Mouse (Mus musculus) cerebellum, postnatal 4 days (tissue): Measurements from ENCODE around the gene Psd.

Experiments
- DNase-seq, 2 experiments: peaks; one replicate each; pipeline ENCODE4 v3.0.0; 2022; ENCODE audit warnings: low spot score in 2 of 2, mixed read lengths in 1 of 2

Gene Psd

DNA sequence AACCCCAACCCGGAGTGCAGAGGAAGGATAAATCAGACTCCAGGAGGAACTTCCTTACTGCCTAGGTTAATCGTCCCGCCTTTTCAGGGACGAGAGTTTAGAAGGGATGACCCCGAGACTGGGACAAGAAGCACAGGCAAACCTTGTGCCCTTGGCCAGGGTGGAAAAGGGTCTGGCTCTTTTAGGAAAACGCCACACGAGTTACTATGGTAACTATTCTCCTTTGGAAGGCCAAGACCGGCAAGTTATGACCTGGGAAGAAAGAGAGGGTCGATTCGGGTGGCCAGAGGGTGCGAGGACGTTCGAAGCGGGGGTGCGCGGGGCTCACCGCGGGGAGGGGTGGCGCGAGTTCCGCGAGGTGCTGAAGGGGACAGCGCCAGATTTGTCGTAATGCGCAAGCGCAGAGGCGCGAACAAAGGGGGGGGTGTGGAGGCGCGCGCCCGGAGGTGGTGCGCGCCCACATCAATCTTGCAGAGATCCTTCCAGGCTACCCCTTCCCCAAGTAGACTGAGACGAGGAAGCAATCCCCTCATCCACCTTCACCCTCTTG is at the start of gene Psd:
TSS of gene Psd (minus strand) at position 401 of the 550 bp plus-strand sequence.
- peak in 1 of 2 experiments; percentile 74 for DNase-seq

DNA sequence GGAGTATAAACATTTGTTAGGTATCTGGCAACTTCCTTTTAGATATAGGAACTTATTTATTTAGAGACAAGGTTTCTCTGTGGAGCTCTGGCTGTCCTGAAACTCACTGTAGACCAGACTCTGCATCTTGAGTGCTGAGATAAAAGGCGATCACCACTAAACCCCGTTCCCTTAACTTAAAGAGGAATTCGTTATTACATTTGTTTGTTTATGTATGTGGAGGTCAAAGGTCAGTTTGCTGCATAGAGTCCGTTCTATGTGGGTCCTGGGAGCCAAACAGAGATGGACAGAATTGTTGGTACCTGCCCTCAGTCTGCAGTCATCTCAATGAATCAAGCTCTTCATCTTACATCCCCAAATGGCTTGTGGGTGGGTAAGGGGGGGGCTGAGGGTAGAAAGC is 48.9 kb upstream of the Psd start:
- DNase-seq: no peak

GRCm38 (mm10) chr19:46375489-46375888 is 48.5 kb upstream of the Psd start:
- peak in 1 of 2 experiments; percentile 38 for DNase-seq

DNA sequence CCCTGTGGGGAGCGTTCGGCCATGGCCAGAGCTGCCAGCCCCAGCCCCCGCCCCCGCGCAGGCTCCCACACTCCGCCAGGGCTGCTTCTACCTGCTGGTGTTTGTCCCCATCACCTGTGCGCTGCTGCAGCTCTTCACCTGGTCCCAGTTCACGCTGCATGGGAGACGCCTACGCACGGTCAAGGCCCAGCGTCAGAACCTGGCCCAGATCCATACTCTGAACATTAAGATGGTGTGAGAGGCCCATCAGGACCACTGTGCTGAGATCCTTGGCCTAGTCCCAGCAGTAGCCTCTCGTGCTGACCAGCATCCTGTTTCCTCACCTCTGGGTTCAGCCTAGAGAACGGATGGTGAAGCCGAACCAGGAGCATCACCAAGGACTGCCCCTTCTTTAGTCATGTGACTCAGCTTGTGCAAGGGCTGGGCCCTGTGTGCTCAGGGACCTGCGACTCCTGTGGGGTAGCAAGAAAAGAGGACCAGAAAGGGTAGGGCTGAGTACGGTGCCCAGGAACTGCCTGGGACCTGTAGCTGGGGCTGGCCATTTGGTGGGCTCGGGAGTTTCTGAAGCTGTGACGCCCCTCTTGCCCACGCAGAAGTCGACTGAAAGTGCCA is 47.6 kb upstream of the Psd start:
- DNase-seq: no peak

DNA sequence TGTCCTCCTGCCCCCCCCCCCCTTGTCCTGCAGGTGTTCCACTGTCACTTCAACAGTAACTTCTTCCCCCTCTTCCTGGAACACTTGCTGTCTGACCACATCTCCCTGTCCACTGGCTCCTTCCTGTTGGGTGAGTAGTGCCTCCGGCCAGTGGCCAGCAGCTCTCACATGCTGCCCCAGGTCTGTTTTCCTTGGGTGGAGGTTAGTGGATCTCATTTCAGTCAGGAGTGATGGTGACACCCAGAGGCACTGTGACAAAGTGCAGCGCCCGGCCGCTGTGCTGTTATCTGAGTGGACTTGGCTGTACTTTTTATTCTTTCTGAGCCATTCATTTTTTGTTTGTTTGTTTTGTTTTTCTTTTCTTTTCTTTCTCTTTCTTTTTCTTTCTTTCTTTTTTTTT is 42.2 kb upstream of the Psd start:
- peak in 1 of 2 experiments; percentile 56 for DNase-seq

- DNase-seq: no peak
Measured at GRCm38 (mm10) chr19:46367798-46368590, 41.0 kb upstream of the Psd start.

DNA sequence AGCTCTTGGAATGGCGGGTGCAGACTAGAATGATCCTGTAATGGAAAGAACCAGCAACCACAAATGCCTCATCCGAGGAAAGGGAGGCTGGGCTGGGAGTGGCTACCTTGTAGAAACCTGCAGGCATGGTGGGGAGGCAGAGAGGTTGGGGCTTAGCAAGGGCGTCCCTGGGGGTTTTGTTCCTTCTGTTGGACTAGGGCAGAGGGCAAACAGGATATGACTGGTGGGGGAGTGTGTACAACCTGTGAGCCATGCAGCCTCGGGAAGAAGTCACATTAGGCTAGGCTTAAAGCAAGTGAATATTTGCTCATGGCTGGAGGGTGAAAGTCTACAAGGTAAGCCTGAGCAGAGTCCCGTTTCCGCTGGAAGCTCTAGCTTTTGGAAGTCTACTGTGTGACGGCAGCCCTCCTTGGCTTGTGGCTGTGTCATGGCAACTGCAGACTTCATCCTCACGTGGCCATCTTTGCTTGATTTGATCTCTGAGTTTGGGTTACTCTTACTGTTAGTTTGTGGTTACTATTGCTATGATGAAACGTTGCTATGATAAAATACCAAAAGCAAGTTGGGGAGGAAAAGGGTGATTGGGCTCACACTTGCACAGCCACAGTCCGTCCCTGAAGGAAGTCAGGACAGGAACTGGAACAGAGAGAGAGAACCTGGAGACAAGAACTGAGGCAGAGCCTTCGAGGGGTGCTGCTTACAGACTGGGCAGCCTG is 36.5 kb upstream of the Psd start:
- no peak for DNase-seq

GRCm38 (mm10) chr19:46362104-46362503 is 35.1 kb upstream of the Psd start:
- no peak for DNase-seq

DNA sequence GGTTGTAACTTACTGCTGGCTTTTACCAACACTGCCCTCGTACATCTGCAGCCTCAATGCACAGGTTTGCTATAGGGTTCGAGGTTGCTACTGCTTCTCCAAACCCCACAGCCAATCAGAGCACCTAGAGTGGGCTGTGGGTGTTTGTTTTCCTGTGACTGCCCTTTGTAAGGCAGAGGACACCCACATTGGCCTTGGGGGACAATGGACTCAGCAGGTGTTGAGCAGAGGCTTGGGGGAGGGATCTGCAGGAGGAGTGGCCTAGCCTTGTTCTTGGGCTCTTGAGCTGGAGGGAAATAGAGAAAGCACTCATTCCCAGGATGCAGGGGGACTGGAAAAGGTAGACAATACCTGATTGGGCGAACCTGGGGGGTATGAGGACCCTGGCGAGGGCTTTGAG is 31.4 kb upstream of the Psd start:
- DNase-seq: no peak

GRCm38 (mm10) chr19:46357344-46358280 is 30.7 kb upstream of the Psd start:
- DNase-seq: no peak

- DNase-seq: peak; percentile 66 to 81
Measured at GRCm38 (mm10) chr19:46356701-46357138, 29.8 kb upstream of the Psd start.

- no peak for DNase-seq
Measured at GRCm38 (mm10) chr19:46350168-46350932, 23.4 kb upstream of the Psd start, which contains the start of gene 2310034G01Rik. Gene 2310034G01Rik, minus strand, starts transcription at chr19:46350302.

GRCm38 (mm10) chr19:46349550-46349949 is 22.6 kb upstream of the Psd start:
- no peak for DNase-seq

DNA sequence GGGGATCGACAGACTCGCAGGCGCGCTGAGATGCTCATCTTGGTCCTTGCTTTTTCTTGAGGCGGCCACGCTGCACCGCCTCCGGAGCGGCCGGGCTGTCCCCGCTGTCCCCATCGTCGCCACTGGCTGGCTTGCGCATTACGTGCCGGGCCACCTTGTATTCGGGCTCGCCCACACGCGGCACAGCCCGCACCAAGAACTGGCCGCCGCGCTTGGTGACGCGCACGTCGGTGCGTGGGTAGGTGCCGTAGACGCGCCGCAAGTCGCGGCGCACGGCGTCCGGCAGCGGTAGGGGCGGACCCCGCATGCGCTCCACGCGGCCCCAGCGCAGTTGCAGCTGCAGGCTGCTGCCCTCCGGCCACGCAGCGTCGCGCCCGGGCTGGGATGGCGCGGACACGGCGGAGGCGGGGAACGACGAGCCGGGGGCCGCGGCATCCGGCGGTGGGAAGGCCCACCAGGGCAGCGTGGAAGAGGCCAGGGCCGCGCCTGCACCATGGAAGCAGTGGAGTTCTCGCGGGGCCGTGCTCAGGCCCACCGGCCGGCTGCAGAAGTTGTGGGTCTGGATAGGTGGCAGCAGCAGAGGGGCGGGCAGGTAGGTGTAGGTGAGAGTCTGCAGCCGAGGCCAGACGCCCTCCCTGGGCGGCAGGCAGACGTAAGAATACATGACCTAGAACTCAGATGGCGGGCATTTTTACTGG is 22.0 kb upstream of the Psd start:
- peak; percentile 66 to 83 for DNase-seq

DNA sequence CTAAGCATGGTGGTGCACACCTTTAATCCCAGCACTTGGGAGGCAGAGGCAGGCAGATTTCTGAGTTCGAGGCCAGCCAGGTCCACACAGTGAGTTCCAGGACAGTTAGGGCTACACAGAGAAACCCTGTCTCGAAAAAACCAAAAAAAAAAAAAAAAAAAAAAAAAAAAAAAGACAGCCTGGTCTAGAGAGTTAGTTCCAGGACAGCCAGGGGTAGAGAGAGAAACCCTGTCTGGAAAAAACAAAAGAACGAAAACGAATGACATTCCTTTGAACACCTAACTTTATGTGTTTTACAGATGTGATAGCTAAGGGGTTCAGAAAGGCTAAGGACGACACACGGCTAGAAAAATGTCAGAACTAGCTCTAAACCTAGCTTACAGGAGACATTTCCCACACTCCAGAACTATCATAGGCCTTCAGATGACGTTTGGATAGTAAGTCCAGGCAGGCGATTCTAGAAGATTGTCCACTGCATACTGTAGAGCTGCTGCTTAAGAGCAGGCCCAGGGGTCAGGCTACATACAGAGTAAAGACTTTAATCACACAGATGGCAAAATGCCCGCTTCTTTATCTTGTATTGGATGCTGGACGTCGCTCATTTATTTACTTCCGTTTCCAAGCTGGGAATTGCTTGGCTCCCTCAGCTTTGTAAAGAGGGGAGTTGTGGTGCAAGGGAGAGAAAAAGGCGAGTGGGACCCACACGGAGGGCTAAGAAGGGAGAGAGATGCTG is 21.1 kb upstream of the Psd start:
- no peak for DNase-seq

DNA sequence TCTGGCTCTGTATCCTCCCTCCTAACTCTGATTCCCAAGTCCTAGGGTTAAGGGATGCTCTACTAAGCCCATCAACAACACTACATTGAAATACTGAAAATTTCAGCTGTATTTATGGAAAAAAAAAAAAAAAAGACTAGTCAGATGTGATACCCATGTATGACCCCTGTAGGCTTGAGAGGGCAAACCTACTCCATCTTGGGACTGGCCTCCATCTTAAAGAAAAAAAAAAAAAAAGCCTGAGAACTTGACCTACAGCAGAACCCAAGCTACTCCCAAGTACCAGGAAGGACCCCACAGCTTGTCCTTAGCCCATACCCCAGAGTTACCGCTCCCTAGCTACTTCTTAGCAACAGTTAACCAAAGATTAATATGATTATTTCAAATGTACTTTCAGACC is 20.2 kb upstream of the Psd start:
- DNase-seq: no peak

GRCm38 (mm10) chr19:46344710-46345419 is 17.9 kb upstream of the Psd start:
- DNase-seq: no peak

GRCm38 (mm10) chr19:46339287-46339971 is 12.5 kb upstream of the Psd start:
- peak in 1 of 2 experiments; percentile 59 for DNase-seq
